Mouse (Mus musculus) brain, embryonic 18.5 days (tissue): ENCODE measurements around the gene Prox2.

Experiments
- DNase-seq: peaks from one replicate; pipeline ENCODE4 v3.0.0-alpha.2; 2012; ENCODE audit warnings: low read depth, low spot score

The Prox2 gene

GRCm38 (mm10) chr12:85131361-85131760 lies 20.8 kb upstream of the Prox2 start:
- no peak for DNase-seq

GRCm38 (mm10) chr12:85129426-85129978 lies 18.9 kb upstream of the Prox2 start:
- DNase-seq, result no peak

- DNase-seq, result no peak
Measured at GRCm38 (mm10) chr12:85126986-85127603, 16.5 kb upstream of the Prox2 start.

GRCm38 (mm10) chr12:85124751-85125150 lies 14.2 kb upstream of the Prox2 start:
- DNase-seq, result no peak

DNA sequence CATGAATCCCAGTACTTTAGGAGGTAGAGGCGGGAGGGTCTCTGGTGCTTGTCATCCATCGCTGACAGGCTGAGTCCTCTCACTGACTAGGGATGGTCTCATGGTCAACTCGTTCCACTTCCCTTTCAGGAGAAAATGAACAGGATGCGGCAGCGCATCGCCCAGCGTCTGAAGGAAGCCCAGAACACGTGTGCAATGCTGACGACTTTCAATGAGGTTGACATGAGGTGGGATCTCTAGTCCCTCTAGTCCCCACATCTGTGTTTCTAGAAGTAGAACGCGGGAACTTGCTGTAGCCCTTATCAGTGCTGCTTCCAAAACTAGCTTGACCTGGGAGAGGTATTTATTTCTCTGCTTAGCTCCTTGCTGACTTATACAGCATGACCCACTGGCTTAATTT lies 13.1 kb upstream of the Prox2 start:
- DNase-seq, result no peak

GRCm38 (mm10) chr12:85123108-85123530 lies 12.6 kb upstream of the Prox2 start:
- DNase-seq, result no peak

GRCm38 (mm10) chr12:85121806-85122459 lies 11.4 kb upstream of the Prox2 start:
- DNase-seq, result no peak

GRCm38 (mm10) chr12:85115678-85116077 lies 5.1 kb upstream of the Prox2 start:
- DNase-seq, result no peak

GRCm38 (mm10) chr12:85113917-85114316 lies 3.4 kb upstream of the Prox2 start:
- no peak for DNase-seq

DNA sequence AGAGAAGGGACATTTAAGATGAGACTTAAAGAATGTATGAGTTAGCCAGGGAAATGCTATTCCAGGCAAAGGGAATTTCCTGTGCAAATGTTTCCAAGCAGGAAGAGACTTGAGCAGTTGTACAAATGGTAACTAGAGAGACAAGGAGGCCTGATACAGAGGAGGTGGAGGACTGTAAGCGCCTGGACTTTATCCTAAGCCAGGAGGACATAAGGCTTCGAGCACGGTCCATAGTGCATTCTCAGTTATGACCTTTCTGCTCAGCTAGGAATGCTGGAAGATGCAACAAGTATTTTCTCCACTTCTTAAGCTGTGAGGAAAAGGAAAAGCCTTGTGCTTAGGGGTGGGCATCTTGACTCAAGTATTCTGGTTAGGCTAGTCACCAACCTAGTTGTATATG lies 2.8 kb upstream of the Prox2 start:
- DNase-seq, result no peak

GRCm38 (mm10) chr12:85112550-85113251 lies 2.1 kb upstream of the Prox2 start:
- DNase-seq, result no peak

- no peak for DNase-seq
Measured at GRCm38 (mm10) chr12:85110011-85110697, 405 bp downstream of the Prox2 start.

- no peak for DNase-seq
Measured at GRCm38 (mm10) chr12:85109426-85109825, 1.1 kb downstream of the Prox2 start.

DNA sequence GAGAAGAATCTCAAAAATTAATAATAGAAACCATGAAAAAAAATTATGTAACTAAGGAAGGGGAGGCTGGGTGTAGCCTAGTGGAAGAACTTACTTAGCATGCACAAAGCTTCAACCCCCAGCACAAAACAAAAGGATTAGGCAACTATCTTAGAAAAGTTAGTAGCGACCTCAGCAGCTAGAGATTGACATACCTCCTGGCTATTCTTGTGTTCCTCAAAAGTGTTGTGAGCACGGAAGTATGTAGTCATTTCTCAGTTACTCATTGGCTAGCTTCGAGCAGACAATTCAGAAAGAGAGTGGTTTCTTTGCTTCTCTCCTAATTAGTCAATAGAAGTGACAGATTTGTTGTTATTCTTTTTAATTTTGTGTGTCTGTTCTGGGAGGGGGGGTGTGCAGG lies 1.9 kb downstream of the Prox2 start:
- no peak for DNase-seq

DNA sequence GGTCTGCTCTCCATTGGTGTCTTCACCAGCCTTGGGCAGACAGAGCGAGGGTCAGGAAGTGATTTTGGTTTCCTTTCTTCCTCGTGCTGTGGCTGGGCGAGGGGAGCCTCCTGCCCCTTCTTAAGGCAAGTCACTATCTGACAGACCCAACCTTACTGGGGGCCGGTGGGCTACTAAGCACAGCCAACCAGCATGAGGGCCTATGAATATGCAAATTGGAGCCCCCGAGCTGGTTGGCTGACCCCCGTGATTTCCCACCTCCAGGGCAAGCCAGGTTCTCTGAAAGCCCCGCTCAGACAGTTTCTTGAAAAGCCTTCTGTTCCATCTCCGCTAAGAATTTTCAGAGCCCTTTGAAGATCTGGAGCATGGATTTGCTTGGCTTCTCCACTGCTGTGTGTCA lies 4.3 kb downstream of the Prox2 start:
- no peak for DNase-seq

- DNase-seq, result no peak
Measured at GRCm38 (mm10) chr12:85104789-85105188, 5.8 kb downstream of the Prox2 start.

DNA sequence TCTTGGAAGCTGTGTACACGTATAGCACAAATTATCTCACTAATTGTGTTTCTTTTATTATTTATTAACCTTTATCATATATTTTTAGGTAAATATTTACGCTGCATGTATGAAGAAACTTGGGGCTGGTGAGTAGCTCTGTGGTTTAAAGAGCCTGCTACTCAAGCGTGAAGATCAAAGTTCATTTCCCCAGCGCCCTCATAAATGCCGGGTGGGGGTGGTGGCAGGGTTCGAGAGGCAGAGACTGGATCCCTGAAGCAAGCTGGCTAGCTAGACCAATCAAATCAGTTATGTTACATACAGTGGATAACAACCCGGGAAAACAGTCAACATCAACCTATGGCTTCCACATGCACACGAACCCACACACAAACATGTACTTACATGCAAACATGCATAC lies 7.5 kb downstream of the Prox2 start:
- DNase-seq, result no peak

DNA sequence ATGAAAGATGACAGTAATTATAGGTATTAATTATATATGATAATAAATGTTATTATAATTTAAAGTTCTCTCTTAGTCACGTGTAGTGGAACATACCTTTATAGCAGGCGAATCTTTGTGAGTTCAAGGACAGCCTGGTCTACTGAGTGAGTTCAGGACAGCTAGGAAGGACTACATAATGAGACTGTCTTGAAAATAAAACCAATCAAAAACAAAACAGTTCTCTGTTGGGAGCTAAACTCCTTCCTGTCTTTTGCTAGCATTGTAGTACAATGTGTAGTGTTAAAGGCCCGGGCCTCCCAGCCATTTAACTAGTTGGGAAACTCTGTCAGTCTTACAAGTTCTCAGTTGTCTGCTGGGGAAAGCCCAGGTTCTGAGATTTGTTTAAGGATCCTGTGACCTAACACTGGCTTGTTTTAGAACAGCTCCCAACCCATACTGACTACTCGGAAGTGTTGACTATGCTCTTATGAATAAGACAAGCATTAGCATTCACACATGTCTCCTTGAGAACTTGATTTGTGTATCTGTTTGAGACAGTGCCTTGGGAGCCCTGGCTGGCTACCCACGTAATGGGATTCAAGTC lies 8.9 kb downstream of the Prox2 start:
- no peak for DNase-seq

DNA sequence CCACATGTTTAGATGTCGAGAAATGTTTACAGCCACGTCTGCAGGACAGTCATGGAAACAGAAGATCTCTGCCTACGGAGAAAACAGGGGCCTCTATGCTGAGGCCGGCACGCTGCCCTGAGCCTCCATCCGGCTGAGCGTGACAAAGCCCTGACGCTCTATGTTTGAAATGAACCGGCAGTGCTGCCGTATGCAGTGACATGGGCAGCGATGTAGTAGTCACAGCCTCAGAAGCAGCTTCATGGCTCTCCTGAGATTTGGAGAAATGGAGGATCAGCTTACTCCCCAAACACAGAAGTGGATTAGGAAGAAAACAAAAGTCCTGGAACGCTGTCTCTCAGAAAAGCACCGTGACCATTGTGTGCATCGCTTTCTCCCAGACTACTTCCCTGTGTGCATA lies 9.6 kb downstream of the Prox2 start:
- no peak for DNase-seq

DNA sequence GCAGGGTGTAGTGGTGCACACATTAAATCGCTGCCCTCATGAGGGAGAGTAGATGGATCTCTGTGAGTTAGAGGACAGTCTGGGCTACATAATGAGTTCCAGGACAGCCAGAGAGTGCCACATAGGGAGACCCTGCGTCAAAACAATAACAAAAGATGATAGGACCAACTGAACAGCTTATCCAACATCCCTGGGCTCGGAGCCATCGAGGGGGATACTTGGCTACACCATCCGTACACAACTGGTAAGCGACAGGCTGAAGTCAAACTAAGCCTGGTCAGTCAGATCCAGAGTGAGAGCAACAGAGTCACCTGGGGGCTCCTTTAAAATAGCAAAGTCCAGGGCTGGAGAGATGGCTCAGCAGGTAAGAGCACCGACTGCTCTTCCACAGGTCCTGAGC lies 14.7 kb downstream of the Prox2 start:
- DNase-seq, result no peak

GRCm38 (mm10) chr12:85095146-85095545 lies 15.4 kb downstream of the Prox2 start:
- DNase-seq, result no peak

DNA sequence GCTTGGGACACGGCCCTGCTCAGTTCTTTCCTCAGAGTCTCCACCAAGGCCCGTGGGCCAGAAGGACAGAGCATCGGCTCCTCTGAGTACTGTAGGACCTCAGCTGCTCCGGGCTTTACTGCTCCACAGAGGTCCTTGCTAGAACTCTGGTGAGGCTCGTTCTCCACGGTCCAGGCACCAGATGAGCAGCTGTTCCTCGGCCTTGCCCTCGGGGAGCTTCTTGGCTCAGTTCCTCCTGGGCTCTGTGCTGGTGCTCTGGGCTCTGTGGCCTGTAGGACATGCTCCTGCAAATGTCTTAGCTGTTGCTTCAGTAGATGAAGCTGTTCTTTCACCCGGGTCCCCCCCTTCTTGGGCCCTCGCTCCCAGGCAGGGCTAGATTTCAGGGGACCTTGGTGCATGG lies 15.9 kb downstream of the Prox2 start:
- DNase-seq, result no peak
